Mouse (Mus musculus): ENCODE measurements around the gene Maml1.

DNA sequence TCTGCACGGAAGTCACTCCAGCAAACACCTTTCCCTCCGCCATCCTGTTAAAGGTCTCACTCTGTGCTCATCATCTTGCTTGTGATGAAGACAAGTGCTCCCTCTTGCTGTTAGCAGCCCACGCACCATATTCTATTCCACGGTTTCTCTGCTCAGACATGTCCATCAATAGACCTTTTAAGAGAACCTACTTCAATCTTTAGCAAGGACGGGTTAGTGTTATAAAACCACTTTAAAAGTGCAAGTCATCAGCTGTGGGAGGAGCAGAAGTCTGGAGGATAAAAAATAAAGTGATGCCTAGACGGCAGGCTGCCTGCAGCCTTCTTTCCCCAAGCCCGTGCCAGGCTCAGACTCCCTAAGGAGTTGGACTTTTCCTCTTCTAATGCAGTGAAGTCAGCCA lies 35.5 kb downstream of the Maml1 start:
- TF ChIP-seq HCFC1 (IDR thresholded peaks at IDR 0.05; ENCODE audit: borderline replicate concordance, insufficient read depth, low read length) (no peak), MAFK (IDR thresholded peaks at IDR 0.05; ENCODE audit: insufficient read depth, low read depth, low read length) (no peak)

Data from ES-E14 (cell line).